Mouse (Mus musculus): Measurements from ENCODE around the gene Luc7l2. TPM values are rescaled to one million over a fixed set of nuclear protein-coding genes. Genes with fewer than 3 reads are reported as not detected.

Gene Luc7l2
- total and polyA plus RNA-seq, 3 experiments, result 75.8 to 400 (median 211) TPM

GRCm38 (mm10) chr6:38576096-38576495, 25.0 kb downstream of the Luc7l2 start:
- Histone ChIP-seq H3K36me3 (replicated peaks) (peaks cover 72% of the 10 kb centered on the region), H3K4me1 (ENCODE audit: insufficient read depth, low read depth, low read length) (no peaks in the 10 kb centered on the region; the same call in 1 of the 2 replicates), H3K27me3 (ENCODE audit: insufficient read depth, low read length) (no peaks in the 10 kb centered on the region), H3K4me3 (ENCODE audit: low read depth, low read length) (no peak overlapping the region), H3K9me3 (replicated peaks) (no peaks in the 10 kb centered on the region)
- DNase-seq (ENCODE audit: low spot score), result no peak
- TF ChIP-seq GATA2 (IDR thresholded peaks at IDR 0.05; ENCODE audit: borderline replicate concordance, low read depth, low read length) (no peak), POLR2AphosphoS5 (IDR thresholded peaks at IDR 0.05; ENCODE audit: insufficient replicate concordance, low read depth, low read length) (no peak), TAL1 (conservative IDR thresholded peaks at IDR 0.05; ENCODE audit: low read depth, low read length) (no peak), GATA1 (IDR thresholded peaks at IDR 0.05; ENCODE audit: borderline replicate concordance, low read length) (no peak), CTCF (IDR thresholded peaks at IDR 0.05; ENCODE audit: low read depth, low read length) (no peak)
- no peak for ATAC-seq (ENCODE audit: extremely low read depth, insufficient number of reproducible peaks, low FRiP score, poor library complexity, severe bottlenecking)

GRCm38 (mm10) chr6:38580112-38580857, 29.2 kb downstream of the Luc7l2 start:
- Histone ChIP-seq H3K9me3 (replicated peaks) (no peaks in the 10 kb centered on the region), H3K4me1 (ENCODE audit: insufficient read depth, low read depth, low read length) (no peaks in the 10 kb centered on the region), H3K4me3 (ENCODE audit: low read depth, low read length) (no peak overlapping the region), H3K27me3 (ENCODE audit: insufficient read depth, low read length) (no peaks in the 10 kb centered on the region), H3K36me3 (replicated peaks) (peaks cover 73% of the 10 kb centered on the region)
- no peak for TF ChIP-seq POLR2AphosphoS5 (IDR thresholded peaks at IDR 0.05; ENCODE audit: insufficient replicate concordance, low read depth, low read length)
- no peak for TF ChIP-seq TAL1 (conservative IDR thresholded peaks at IDR 0.05; ENCODE audit: low read depth, low read length)
- TF ChIP-seq GATA1 (IDR thresholded peaks at IDR 0.05; ENCODE audit: borderline replicate concordance, low read length), result no peak
- no peak for TF ChIP-seq CTCF (IDR thresholded peaks at IDR 0.05; ENCODE audit: low read depth, low read length)
- TF ChIP-seq GATA2 (IDR thresholded peaks at IDR 0.05; ENCODE audit: borderline replicate concordance, low read depth, low read length), result no peak
- no peak for DNase-seq (ENCODE audit: low spot score)
- ATAC-seq (ENCODE audit: extremely low read depth, insufficient number of reproducible peaks, low FRiP score, poor library complexity, severe bottlenecking), result no peak

- no peak overlapping the region for H3K4me3 ChIP-seq (ENCODE audit: low read depth, low read length)
- TF ChIP-seq TAL1 (conservative IDR thresholded peaks at IDR 0.05; ENCODE audit: low read depth, low read length), result no peak
- no peak for TF ChIP-seq GATA2 (IDR thresholded peaks at IDR 0.05; ENCODE audit: borderline replicate concordance, low read depth, low read length)
- no peak for TF ChIP-seq CTCF (IDR thresholded peaks at IDR 0.05; ENCODE audit: low read depth, low read length)
- TF ChIP-seq GATA1 (IDR thresholded peaks at IDR 0.05; ENCODE audit: borderline replicate concordance, low read length), result no peak
- TF ChIP-seq POLR2AphosphoS5 (IDR thresholded peaks at IDR 0.05; ENCODE audit: insufficient replicate concordance, low read depth, low read length), result no peak
- no peaks in the 10 kb centered on the region for H3K4me1 ChIP-seq (ENCODE audit: insufficient read depth, low read depth, low read length)
- H3K36me3 ChIP-seq (replicated peaks), result peaks cover 78% of the 10 kb centered on the region
- H3K27me3 ChIP-seq (ENCODE audit: insufficient read depth, low read length), result no peaks in the 10 kb centered on the region
- no peaks in the 10 kb centered on the region for H3K9me3 ChIP-seq (replicated peaks)
- DNase-seq (ENCODE audit: low spot score), result no peak
- ATAC-seq (ENCODE audit: extremely low read depth, insufficient number of reproducible peaks, low FRiP score, poor library complexity, severe bottlenecking), result no peak
These were observed 30.6 kb downstream of the Luc7l2 start for GRCm38 (mm10) chr6:38581711-38582110.

GRCm38 (mm10) chr6:38597481-38597880, 46.3 kb downstream of the Luc7l2 start:
- ATAC-seq (ENCODE audit: extremely low read depth, insufficient number of reproducible peaks, low FRiP score, poor library complexity, severe bottlenecking), result no peak

GRCm38 (mm10) chr6:38609892-38610291, 58.8 kb downstream of the Luc7l2 start:
- DNase-seq (ENCODE audit: low spot score) (no peak), ATAC-seq (ENCODE audit: extremely low read depth, insufficient number of reproducible peaks, low FRiP score, poor library complexity, severe bottlenecking) (no peak)
- Histone ChIP-seq H3K9me3 (replicated peaks) (no peaks in the 10 kb centered on the region), H3K4me3 (ENCODE audit: low read depth, low read length) (no peak overlapping the region), H3K27me3 (ENCODE audit: insufficient read depth, low read length) (no peaks in the 10 kb centered on the region), H3K36me3 (replicated peaks) (peaks cover 76% of the 10 kb centered on the region), H3K4me1 (ENCODE audit: insufficient read depth, low read depth, low read length) (no peaks in the 10 kb centered on the region)
- no peak for TF ChIP-seq GATA1 (IDR thresholded peaks at IDR 0.05; ENCODE audit: borderline replicate concordance, low read length)
- TF ChIP-seq POLR2AphosphoS5 (IDR thresholded peaks at IDR 0.05; ENCODE audit: insufficient replicate concordance, low read depth, low read length), result no peak

More at GRCm38 (mm10) chr6:38597481-38597880, 46.3 kb downstream of the Luc7l2 start:
- H3K27me3 ChIP-seq (ENCODE audit: insufficient read depth, low read length), result no peaks in the 10 kb centered on the region
- H3K36me3 ChIP-seq (replicated peaks), result peaks cover 81% of the 10 kb centered on the region
- H3K4me1 ChIP-seq (ENCODE audit: insufficient read depth, low read depth, low read length), result no peaks in the 10 kb centered on the region
- no peak overlapping the region for H3K4me3 ChIP-seq (ENCODE audit: low read depth, low read length)
- no peaks in the 10 kb centered on the region for H3K9me3 ChIP-seq (replicated peaks)
- DNase-seq (ENCODE audit: low spot score), result no peak
- no peak for TF ChIP-seq POLR2AphosphoS5 (IDR thresholded peaks at IDR 0.05; ENCODE audit: insufficient replicate concordance, low read depth, low read length)

GRCm38 (mm10) chr6:38622406-38622805, 71.3 kb downstream of the Luc7l2 start:
- Histone ChIP-seq H3K36me3 (replicated peaks) (peaks cover 88% of the 10 kb centered on the region), H3K4me3 (ENCODE audit: low read depth, low read length) (no peak overlapping the region), H3K27me3 (ENCODE audit: insufficient read depth, low read length) (no peaks in the 10 kb centered on the region), H3K4me1 (ENCODE audit: insufficient read depth, low read depth, low read length) (peaks cover 15% of the 10 kb centered on the region; the same call in 1 of the 2 replicates), H3K9me3 (replicated peaks) (peaks cover 11% of the 10 kb centered on the region)
- TF ChIP-seq POLR2AphosphoS5 (IDR thresholded peaks at IDR 0.05; ENCODE audit: insufficient replicate concordance, low read depth, low read length), result no peak
- no peak for TF ChIP-seq TAL1 (conservative IDR thresholded peaks at IDR 0.05; ENCODE audit: low read depth, low read length)
- no peak for TF ChIP-seq GATA2 (IDR thresholded peaks at IDR 0.05; ENCODE audit: borderline replicate concordance, low read depth, low read length)
- TF ChIP-seq CTCF (IDR thresholded peaks at IDR 0.05; ENCODE audit: low read depth, low read length), result no peak
- no peak for DNase-seq (ENCODE audit: low spot score)
- ATAC-seq (ENCODE audit: extremely low read depth, insufficient number of reproducible peaks, low FRiP score, poor library complexity, severe bottlenecking), result no peak

Measured in G1E (cell line).